Mouse (Mus musculus): ENCODE measurements around the gene Rergl.

The Rergl gene

GRCm38 (mm10) chr6:139501876-139502275 lies at the start of gene Rergl:
TSS of gene Rergl (minus strand) at chr6:139501976.
- DNase-seq, result no peak

GRCm38 (mm10) chr6:139538469-139538868 lies 36.7 kb upstream of the Rergl start:
- DNase-seq, result no peak

GRCm38 (mm10) chr6:139525406-139525805 lies 23.6 kb upstream of the Rergl start:
- DNase-seq, result no peak

- DNase-seq, result no peak
Measured at GRCm38 (mm10) chr6:139524288-139524687, 22.5 kb upstream of the Rergl start.

- DNase-seq, result no peak
Measured at GRCm38 (mm10) chr6:139514938-139515510, 13.2 kb upstream of the Rergl start.

- no peak for DNase-seq
Measured at GRCm38 (mm10) chr6:139479730-139480129, 22.0 kb downstream of the Rergl start.

- no peak for DNase-seq
Measured at GRCm38 (mm10) chr6:139464980-139465379, 36.8 kb downstream of the Rergl start.

GRCm38 (mm10) chr6:139464292-139464691 lies 37.5 kb downstream of the Rergl start:
- DNase-seq, result no peak

- DNase-seq, result no peak
Measured at GRCm38 (mm10) chr6:139461094-139461493, 40.7 kb downstream of the Rergl start.

GRCm38 (mm10) chr6:139460470-139460869 lies 41.3 kb downstream of the Rergl start:
- no peak for DNase-seq

GRCm38 (mm10) chr6:139443999-139444398 lies 57.8 kb downstream of the Rergl start:
- no peak for DNase-seq
